Mouse (Mus musculus) kidney, adult 2 months (tissue): Measurements from ENCODE around the gene Cdh13.

ENCODE experiments used
- CTCF ChIP-seq: fragments of 200-500 bp; conservative IDR thresholded peaks from 2 replicates; pipeline ENCODE4 v1.5.1; 2011; ENCODE audit warnings: low read depth, mild to moderate bottlenecking, control low read depth, low read length, moderate library complexity, mixed read lengths; ENCODE audit not compliant: insufficient read depth, insufficient read length
- POLR2A ChIP-seq: fragments of 200-500 bp; IDR thresholded peaks from one replicate; pipeline ENCODE4 v1.6.1; 2011; ENCODE audit warnings: low read depth, low read length, control low read depth

- no peak for TF ChIP-seq CTCF
- no peak for TF ChIP-seq POLR2A
These were observed 366.4 kb downstream of the Cdh13 start for GRCm38 (mm10) chr8:118649981-118650380.
